Mouse (Mus musculus): ENCODE measurements at regions not wholly inside any gene's neighbourhood (a gene's known extent, or its start where the extent isn't known, plus 50 kb on each side); places are given as distances from the start of the nearest gene placed in this dataset.

GRCm38 (mm10) chr12:51058569-51058968, 289.3 kb upstream of the G2e3 start:
- WGBS, result 27% methylated on average over 12 of the region's 12 CpGs

GRCm38 (mm10) chr12:51058104-51058503, 289.8 kb upstream of the G2e3 start:
- H3K9me3 ChIP-seq, result no peaks in the 10 kb centered on the region
- no peak overlapping the region for H3K27ac ChIP-seq (replicated peaks)
- peaks cover 5% of the 10 kb centered on the region; the same call in 1 of the 2 replicates for H3K4me1 ChIP-seq
- no peak overlapping the region for H3K4me3 ChIP-seq
- no peak for ATAC-seq (ENCODE audit: low FRiP score, low read depth)
- 77% methylated on average over 10 of the region's 10 CpGs for WGBS
- H3K9ac ChIP-seq (replicated peaks), result no peak overlapping the region
- no peaks in the 10 kb centered on the region for H3K36me3 ChIP-seq
- no peaks in the 10 kb centered on the region for H3K27me3 ChIP-seq
- H3K4me2 ChIP-seq (replicated peaks), result no peak overlapping the region

More at GRCm38 (mm10) chr12:51058569-51058968, 289.3 kb upstream of the G2e3 start:
- Histone ChIP-seq H3K27me3 (no peaks in the 10 kb centered on the region), H3K9me3 (no peaks in the 10 kb centered on the region), H3K9ac (replicated peaks) (no peak overlapping the region), H3K27ac (replicated peaks) (no peak overlapping the region), H3K4me3 (0 out of 2 replicates have a peak overlapping the region, but pooled peaks have one; percentile 9), H3K4me2 (replicated peaks) (peak overlapping the region; percentile 35), H3K4me1 (peaks cover 5% of the 10 kb centered on the region; the same call in 1 of the 2 replicates), H3K36me3 (no peaks in the 10 kb centered on the region)
- no peak for ATAC-seq (ENCODE audit: low FRiP score, low read depth)

- H3K27ac ChIP-seq (replicated peaks), result no peak overlapping the region
- no peak overlapping the region for H3K9ac ChIP-seq (replicated peaks)
- H3K27me3 ChIP-seq, result no peaks in the 10 kb centered on the region
- H3K9me3 ChIP-seq, result no peaks in the 10 kb centered on the region
- no peak overlapping the region for H3K4me3 ChIP-seq
- no peaks in the 10 kb centered on the region for H3K4me1 ChIP-seq
- no peaks in the 10 kb centered on the region for H3K36me3 ChIP-seq
- 61% methylated on average over 7 of the region's 7 CpGs for WGBS
- no peak overlapping the region for H3K4me2 ChIP-seq (replicated peaks)
- no peak for ATAC-seq (ENCODE audit: low FRiP score, low read depth)
Observed at GRCm38 (mm10) chr12:51047116-51047515, 300.7 kb upstream of the G2e3 start.

- no peak overlapping the region for H3K4me2 ChIP-seq (replicated peaks)
- no peaks in the 10 kb centered on the region for H3K27me3 ChIP-seq
- no peak overlapping the region for H3K4me3 ChIP-seq
- H3K9ac ChIP-seq (replicated peaks), result no peak overlapping the region
- WGBS, result 51% methylated on average over 9 of the region's 9 CpGs
- H3K36me3 ChIP-seq, result no peaks in the 10 kb centered on the region
- no peak overlapping the region for H3K27ac ChIP-seq (replicated peaks)
- ATAC-seq (ENCODE audit: low FRiP score, low read depth), result no peak
- no peaks in the 10 kb centered on the region for H3K4me1 ChIP-seq
- H3K9me3 ChIP-seq, result no peaks in the 10 kb centered on the region
Observed at GRCm38 (mm10) chr12:51045437-51045836, 302.4 kb upstream of the G2e3 start.

- H3K27me3 ChIP-seq, result no peaks in the 10 kb centered on the region
- no peak overlapping the region for H3K27ac ChIP-seq (replicated peaks)
- no peaks in the 10 kb centered on the region for H3K9me3 ChIP-seq
- H3K4me3 ChIP-seq, result no peak overlapping the region
- ATAC-seq (ENCODE audit: low FRiP score, low read depth), result no peak
- 55% methylated on average over 1 of the region's 1 CpGs for WGBS
- no peaks in the 10 kb centered on the region for H3K4me1 ChIP-seq
- H3K4me2 ChIP-seq (replicated peaks), result no peak overlapping the region
- H3K9ac ChIP-seq (replicated peaks), result no peak overlapping the region
- no peaks in the 10 kb centered on the region for H3K36me3 ChIP-seq
Observed at GRCm38 (mm10) chr12:51045020-51045419, 302.8 kb upstream of the G2e3 start.

GRCm38 (mm10) chr12:51032193-51032592, 315.7 kb upstream of the G2e3 start:
- WGBS, result 70% methylated on average over 2 of the region's 2 CpGs
- Histone ChIP-seq H3K27me3 (no peaks in the 10 kb centered on the region), H3K4me2 (replicated peaks) (no peak overlapping the region), H3K27ac (replicated peaks) (no peak overlapping the region), H3K9me3 (no peaks in the 10 kb centered on the region), H3K36me3 (no peaks in the 10 kb centered on the region), H3K9ac (replicated peaks) (no peak overlapping the region), H3K4me1 (peaks cover 8% of the 10 kb centered on the region), H3K4me3 (no peak overlapping the region)
- ATAC-seq (ENCODE audit: low FRiP score, low read depth), result no peak

- Histone ChIP-seq H3K4me2 (replicated peaks) (0 out of 2 replicates have a peak overlapping the region, but pooled peaks have one; percentile 13), H3K36me3 (no peaks in the 10 kb centered on the region), H3K9me3 (no peaks in the 10 kb centered on the region), H3K9ac (replicated peaks) (no peak overlapping the region), H3K27me3 (peaks cover 3% of the 10 kb centered on the region; the same call in 1 of the 2 replicates), H3K4me3 (no peak overlapping the region), H3K27ac (replicated peaks) (no peak overlapping the region), H3K4me1 (peaks cover 8% of the 10 kb centered on the region)
- 34% methylated on average over 10 of the region's 10 CpGs for WGBS
- ATAC-seq (ENCODE audit: low FRiP score, low read depth), result peak; percentile 41
Observed at GRCm38 (mm10) chr12:51028601-51029174, 319.2 kb upstream of the G2e3 start.

GRCm38 (mm10) chr12:51026046-51026445, 321.8 kb upstream of the G2e3 start:
- peaks cover 3% of the 10 kb centered on the region; the same call in 1 of the 2 replicates for H3K27me3 ChIP-seq
- no peak overlapping the region for H3K27ac ChIP-seq (replicated peaks)
- no peak overlapping the region for H3K9ac ChIP-seq (replicated peaks)
- H3K36me3 ChIP-seq, result no peaks in the 10 kb centered on the region
- no peak overlapping the region for H3K4me3 ChIP-seq
- 86% methylated on average over 5 of the region's 5 CpGs for WGBS
- H3K9me3 ChIP-seq, result no peaks in the 10 kb centered on the region
- H3K4me1 ChIP-seq, result peaks cover 8% of the 10 kb centered on the region
- H3K4me2 ChIP-seq (replicated peaks), result no peak overlapping the region
- ATAC-seq (ENCODE audit: low FRiP score, low read depth), result no peak

- no peak overlapping the region for H3K4me2 ChIP-seq (replicated peaks)
- H3K4me1 ChIP-seq, result peaks cover 8% of the 10 kb centered on the region
- peaks cover 3% of the 10 kb centered on the region; the same call in 1 of the 2 replicates for H3K27me3 ChIP-seq
- H3K4me3 ChIP-seq, result no peak overlapping the region
- no peaks in the 10 kb centered on the region for H3K9me3 ChIP-seq
- H3K9ac ChIP-seq (replicated peaks), result no peak overlapping the region
- WGBS, result 85% methylated on average over 3 of the region's 3 CpGs
- H3K27ac ChIP-seq (replicated peaks), result no peak overlapping the region
- no peaks in the 10 kb centered on the region for H3K36me3 ChIP-seq
- no peak for ATAC-seq (ENCODE audit: low FRiP score, low read depth)
Observed at GRCm38 (mm10) chr12:51025531-51025930, 322.3 kb upstream of the G2e3 start.

GRCm38 (mm10) chr12:51024057-51024743, 323.7 kb upstream of the G2e3 start:
- Histone ChIP-seq H3K9me3 (no peaks in the 10 kb centered on the region), H3K36me3 (no peaks in the 10 kb centered on the region), H3K4me3 (no peak overlapping the region), H3K27me3 (peaks cover 3% of the 10 kb centered on the region; the same call in 1 of the 2 replicates), H3K4me1 (peaks cover 8% of the 10 kb centered on the region), H3K4me2 (replicated peaks) (no peak overlapping the region), H3K9ac (replicated peaks) (no peak overlapping the region), H3K27ac (replicated peaks) (no peak overlapping the region)
- 87% methylated on average over 3 of the region's 3 CpGs for WGBS
- ATAC-seq (ENCODE audit: low FRiP score, low read depth), result peak; percentile 41; the same call in 1 of the 2 replicates

GRCm38 (mm10) chr12:51018185-51018584, 329.7 kb upstream of the G2e3 start:
- Histone ChIP-seq H3K4me1 (no peaks in the 10 kb centered on the region), H3K9me3 (no peaks in the 10 kb centered on the region), H3K4me2 (replicated peaks) (no peak overlapping the region), H3K9ac (replicated peaks) (no peak overlapping the region), H3K27ac (replicated peaks) (no peak overlapping the region), H3K36me3 (no peaks in the 10 kb centered on the region), H3K27me3 (no peaks in the 10 kb centered on the region), H3K4me3 (no peak overlapping the region)
- ATAC-seq (ENCODE audit: low FRiP score, low read depth), result no peak
- 93% methylated on average over 5 of the region's 5 CpGs for WGBS

GRCm38 (mm10) chr12:51016081-51016480, 331.8 kb upstream of the G2e3 start:
- WGBS, result 92% methylated on average over 6 of the region's 6 CpGs
- no peaks in the 10 kb centered on the region for H3K9me3 ChIP-seq
- no peaks in the 10 kb centered on the region for H3K27me3 ChIP-seq
- H3K9ac ChIP-seq (replicated peaks), result no peak overlapping the region
- H3K4me3 ChIP-seq, result no peak overlapping the region
- H3K27ac ChIP-seq (replicated peaks), result no peak overlapping the region
- no peak overlapping the region for H3K4me2 ChIP-seq (replicated peaks)
- no peaks in the 10 kb centered on the region for H3K4me1 ChIP-seq
- no peak for ATAC-seq (ENCODE audit: low FRiP score, low read depth)
- H3K36me3 ChIP-seq, result no peaks in the 10 kb centered on the region

All from midbrain, embryonic 12.5 days (tissue).